Mouse (Mus musculus) MEL (cell line): Measurements from ENCODE around the gene 1700011L22Rik.

Source experiments
- BHLHE40 ChIP-seq: IDR thresholded peaks from 2 replicates; pipeline ENCODE4 v1.6.1; 2012; ENCODE audit warnings: low read depth, mild to moderate bottlenecking, inconsistent platforms, low read length, improper control_type of control experiment, borderline replicate concordance
- CTCF ChIP-seq, 3 experiments: IDR thresholded peaks in 2 of 3; conservative IDR thresholded peaks in 1 of 3; 2 replicates each; pipeline ENCODE4 v1.5.1; 2011 to 2012; ENCODE audit warnings: low read length in 3 of 3, low read depth in 2 of 3, mild to moderate bottlenecking in 2 of 3, improper control_type of control experiment in 1 of 3, inconsistent platforms in 1 of 3, mixed read lengths in 1 of 3, moderate library complexity in 1 of 3; ENCODE audit not compliant: control insufficient read depth in 1 of 3, insufficient read depth in 1 of 3, poor library complexity in 1 of 3, severe bottlenecking in 1 of 3
- POLR2A ChIP-seq, 2 experiments: IDR thresholded peaks; 2 replicates each; pipeline ENCODE4 v1.6.1; 2011 to 2012; ENCODE audit warnings: low read length in 2 of 2, mild to moderate bottlenecking in 2 of 2, control low read depth in 1 of 2, improper control_type of control experiment in 1 of 2, low read depth in 1 of 2, moderate library complexity in 1 of 2; ENCODE audit not compliant: control insufficient read depth in 1 of 2, insufficient read depth in 1 of 2, poor library complexity in 1 of 2
- RAD21 ChIP-seq: IDR thresholded peaks from 2 replicates; pipeline ENCODE4 v1.6.1; 2011; ENCODE audit warnings: mild to moderate bottlenecking, low read depth, low read length, improper control_type of control experiment

DNA sequence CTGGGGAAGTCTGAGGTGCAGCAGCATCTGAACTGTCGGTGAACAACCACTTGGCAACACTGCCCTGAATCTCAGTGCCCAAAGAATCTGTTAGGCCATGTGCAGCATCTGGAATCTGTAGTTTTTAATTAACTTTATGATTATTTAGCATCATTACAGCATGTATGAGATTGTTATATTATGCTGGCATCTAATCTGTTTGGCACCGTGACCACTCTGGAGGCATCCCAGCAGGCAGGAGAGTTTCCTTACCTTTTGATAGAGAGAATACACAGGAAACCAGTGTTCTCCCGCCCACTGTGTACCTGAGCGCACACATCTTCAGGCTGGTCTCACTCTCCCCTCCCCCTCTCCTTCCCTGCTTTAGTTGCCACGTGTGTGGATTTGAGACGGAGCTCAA, 68.7 kb downstream of the 1700011L22Rik start:
- no peak for TF ChIP-seq POLR2A (IDR thresholded peaks at IDR 0.05; ENCODE audit: control insufficient read depth in 1 of 2, insufficient read depth in 1 of 2, low read depth in 1 of 2, low read length in 2 of 2, poor library complexity in 1 of 2)
- no peak for TF ChIP-seq RAD21
- TF ChIP-seq CTCF (IDR thresholded peaks at IDR 0.05 in 2 of 3, conservative IDR thresholded peaks at IDR 0.05 in 1 of 3; ENCODE audit: control insufficient read depth in 1 of 3, insufficient read depth in 1 of 3, low read depth in 2 of 3, low read length in 3 of 3, poor library complexity in 1 of 3, severe bottlenecking in 1 of 3), result no peak
- no peak for TF ChIP-seq BHLHE40
